Mouse (Mus musculus): ENCODE results near the gene Hoxd13. TPM values are rescaled to one million over a fixed set of nuclear protein-coding genes. Genes with fewer than 3 reads are reported as not detected.

Gene Hoxd13
- total and polyA plus RNA-seq, 2 experiments from 2014 or later, result not detected

DNA sequence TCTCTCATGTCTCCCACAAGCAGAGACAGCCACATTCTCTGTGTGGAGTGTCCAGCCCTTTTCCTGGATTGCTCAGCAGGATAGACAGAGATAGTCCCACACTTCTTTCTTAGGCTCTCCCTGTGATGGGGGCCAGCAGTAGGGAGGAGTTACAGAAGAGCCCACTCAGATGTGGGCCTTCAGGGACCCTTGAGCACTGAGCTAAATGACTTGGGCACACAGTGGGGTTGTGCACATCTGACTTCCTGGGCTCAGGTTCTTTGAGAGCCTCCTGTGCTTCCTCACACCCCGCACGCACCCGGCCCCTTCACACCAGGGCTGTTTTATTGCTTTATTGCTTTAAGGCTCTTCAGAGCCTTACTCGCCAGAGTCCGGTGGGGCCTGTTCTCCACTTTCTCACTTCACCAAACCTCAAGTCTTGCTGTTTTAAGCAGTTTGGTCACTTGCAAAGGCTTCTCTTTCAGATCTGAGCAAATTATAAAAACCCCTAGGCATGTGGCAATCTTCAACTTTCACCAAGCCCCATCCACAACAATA, 52.9 kb downstream of the Hoxd13 start:
- TF ChIP-seq CTCF (IDR thresholded peaks at IDR 0.05; ENCODE audit: low read depth) (no peak), EP300 (IDR thresholded peaks at IDR 0.05; ENCODE audit: low read depth) (no peak)
- no peaks in the 10 kb centered on the region for H3K9me3 ChIP-seq (replicated peaks; ENCODE audit: control insufficient read depth, low read length)
- H3K36me3 ChIP-seq (replicated peaks; ENCODE audit: control insufficient read depth, insufficient read depth, low read length), result no peaks in the 10 kb centered on the region
- 13% methylated on average over 5 of the region's 5 CpGs for WGBS
- peaks cover 97% of the 10 kb centered on the region for H3K27me3 ChIP-seq (ENCODE audit: control insufficient read depth, insufficient read depth, low read length)
- DNase-seq (ENCODE audit: low spot score) (no peak), ATAC-seq (ENCODE audit: insufficient read depth, low read depth) (no peak)
- no peak overlapping the region for H3K4me3 ChIP-seq (ENCODE audit: low read depth, low read length)
- H3K4me2 ChIP-seq (ENCODE audit: low read depth, low read length), result no peak overlapping the region
- H3K4me1 ChIP-seq (ENCODE audit: control insufficient read depth, insufficient read depth), result no peaks in the 10 kb centered on the region
- no peak overlapping the region for H3K9ac ChIP-seq (replicated peaks; ENCODE audit: low read depth, low read length)
- no peak overlapping the region for H3K27ac ChIP-seq (ENCODE audit: low read depth)

Small RNA genes within 50 kb of the gene (microRNA-seq; reads per million reads assigned to microRNA genes)
- gene Gm44463, result not detected

Other genes starting within 250 kb of the Hoxd13 start
- gene Lnpk, start 88.9 kb upstream of the Hoxd13 start, total RNA-seq (2014; rRNA removed; ENCODE audit: low replicate concordance), result 9.0 and 13.9 TPM in 2 replicates
- 12.3 and 12.6 TPM in 2 replicates for gene Lnpk, start 88.9 kb upstream of the Hoxd13 start, polyA plus RNA-seq (2015; fragmentation: Nextera tagmentation; extraction: Ambion mirVana)
- gene Evx2, start 8.8 kb upstream of the Hoxd13 start, total RNA-seq (2014; rRNA removed; ENCODE audit: low replicate concordance), result not detected in 2 replicates
- gene Evx2, start 8.8 kb upstream of the Hoxd13 start, polyA plus RNA-seq (2015; fragmentation: Nextera tagmentation; extraction: Ambion mirVana), result not detected in 2 replicates
- not detected in 2 replicates for gene Hoxd12, start 6.7 kb downstream of the Hoxd13 start, total RNA-seq (2014; rRNA removed; ENCODE audit: low replicate concordance)
- gene Hoxd12, start 6.7 kb downstream of the Hoxd13 start, polyA plus RNA-seq (2015; fragmentation: Nextera tagmentation; extraction: Ambion mirVana), result not detected in 2 replicates
- 0.11 TPM in 1 of 2 replicates, not detected in the other for gene Hoxd11, start 11.2 kb downstream of the Hoxd13 start, total RNA-seq (2014; rRNA removed; ENCODE audit: low replicate concordance)
- gene Hoxd11, start 11.2 kb downstream of the Hoxd13 start, polyA plus RNA-seq (2015; fragmentation: Nextera tagmentation; extraction: Ambion mirVana), result not detected in 2 replicates
- gene Hoxd10, start 23.6 kb downstream of the Hoxd13 start, total RNA-seq (2014; rRNA removed; ENCODE audit: low replicate concordance), result not detected in 2 replicates
- gene Hoxd10, start 23.6 kb downstream of the Hoxd13 start, polyA plus RNA-seq (2015; fragmentation: Nextera tagmentation; extraction: Ambion mirVana), result 0.08 TPM in 1 of 2 replicates, not detected in the other
- gene Hoxd9, start 29.4 kb downstream of the Hoxd13 start, total RNA-seq (2014; rRNA removed; ENCODE audit: low replicate concordance), result 0.84 TPM in 1 of 2 replicates, not detected in the other
- 0.08 and 0.12 TPM in 2 replicates for gene Hoxd9, start 29.4 kb downstream of the Hoxd13 start, polyA plus RNA-seq (2015; fragmentation: Nextera tagmentation; extraction: Ambion mirVana)
- 1.5 TPM in 1 of 2 replicates, not detected in the other for gene Hoxd8, start 36.3 kb downstream of the Hoxd13 start, total RNA-seq (2014; rRNA removed; ENCODE audit: low replicate concordance)
- gene Hoxd8, start 36.3 kb downstream of the Hoxd13 start, polyA plus RNA-seq (2015; fragmentation: Nextera tagmentation; extraction: Ambion mirVana), result 0.23 and 0.26 TPM in 2 replicates
- not detected in 2 replicates for gene Hoxd3, start 43.6 kb downstream of the Hoxd13 start, total RNA-seq (2014; rRNA removed; ENCODE audit: low replicate concordance)
- 0.04 TPM in 1 of 2 replicates, not detected in the other for gene Hoxd3, start 43.6 kb downstream of the Hoxd13 start, polyA plus RNA-seq (2015; fragmentation: Nextera tagmentation; extraction: Ambion mirVana)
- 0.19 TPM in 1 of 2 replicates, not detected in the other for gene Hoxd4, start 43.6 kb downstream of the Hoxd13 start, total RNA-seq (2014; rRNA removed; ENCODE audit: low replicate concordance)
- 0.05 and 0.11 TPM in 2 replicates for gene Hoxd4, start 43.6 kb downstream of the Hoxd13 start, polyA plus RNA-seq (2015; fragmentation: Nextera tagmentation; extraction: Ambion mirVana)
- gene Gm28230, start 58.4 kb downstream of the Hoxd13 start, total RNA-seq (2014; rRNA removed; ENCODE audit: low replicate concordance), result 1.6 TPM in 1 of 2 replicates, not detected in the other
- gene Gm28230, start 58.4 kb downstream of the Hoxd13 start, polyA plus RNA-seq (2015; fragmentation: Nextera tagmentation; extraction: Ambion mirVana), result not detected in 2 replicates
- not detected in 2 replicates for gene Hoxd1, start 94.7 kb downstream of the Hoxd13 start, total RNA-seq (2014; rRNA removed; ENCODE audit: low replicate concordance)
- gene Hoxd1, start 94.7 kb downstream of the Hoxd13 start, polyA plus RNA-seq (2015; fragmentation: Nextera tagmentation; extraction: Ambion mirVana), result not detected in 2 replicates
- gene Mtx2, start 157.5 kb downstream of the Hoxd13 start, total RNA-seq (2014; rRNA removed; ENCODE audit: low replicate concordance), result 154 and 163 TPM in 2 replicates
- gene Mtx2, start 157.5 kb downstream of the Hoxd13 start, polyA plus RNA-seq (2015; fragmentation: Nextera tagmentation; extraction: Ambion mirVana), result 189 and 198 TPM in 2 replicates